Mouse (Mus musculus) spleen, adult 2 months (tissue): ENCODE data around the gene Adamts9.

Source experiments
- CTCF ChIP-seq: fragments of 200-500 bp; IDR thresholded peaks from 2 replicates; pipeline ENCODE4 v1.5.1; 2011; ENCODE audit warnings: mild to moderate bottlenecking, inconsistent platforms; ENCODE audit not compliant: insufficient read depth, insufficient read length, insufficient replicate concordance; ENCODE audit errors: extremely low read depth
- POLR2A ChIP-seq: fragments of 200-500 bp; IDR thresholded peaks from 2 replicates; pipeline ENCODE4 v1.6.1; 2011; ENCODE audit warnings: low read depth, low read length, inconsistent platforms

DNA sequence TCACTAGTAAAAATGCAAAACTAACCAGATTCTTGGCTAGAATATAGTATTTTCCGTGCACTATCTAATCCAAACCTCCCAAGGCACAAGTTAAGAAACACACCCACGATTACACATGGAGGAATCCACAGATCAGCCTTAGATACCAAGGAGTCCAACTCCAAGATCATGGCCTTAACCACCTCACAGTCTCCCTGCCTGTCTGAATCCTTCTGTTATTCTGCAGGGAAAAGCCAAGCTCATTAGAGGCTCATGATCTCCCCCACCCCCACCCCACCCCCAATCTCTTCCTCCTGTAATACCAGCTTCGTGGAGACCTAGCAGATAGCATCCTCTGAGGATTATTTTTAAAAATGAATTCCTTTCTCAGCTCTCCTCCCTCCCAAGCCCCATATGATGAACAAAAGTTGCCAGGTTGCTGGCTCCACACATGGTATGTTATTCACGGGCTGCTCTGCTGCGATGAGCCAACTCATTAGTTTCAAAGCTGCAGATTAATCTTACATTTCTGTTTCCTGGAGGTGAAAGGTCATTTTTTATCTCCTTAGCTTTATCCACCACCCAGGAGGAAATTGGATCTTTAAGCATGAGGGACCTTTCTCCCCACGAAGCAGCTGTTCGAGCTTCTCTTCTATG, 215.8 kb downstream of the Adamts9 start:
- TF ChIP-seq CTCF (no peak), POLR2A (no peak)
